Mouse (Mus musculus): ENCODE data around the gene Vill. TPM values are rescaled to one million over a fixed set of nuclear protein-coding genes. Genes with fewer than 3 reads are reported as not detected.

The Vill gene
- polyA plus RNA-seq, 1 experiment from 2014 or later: 4.4 TPM

DNA sequence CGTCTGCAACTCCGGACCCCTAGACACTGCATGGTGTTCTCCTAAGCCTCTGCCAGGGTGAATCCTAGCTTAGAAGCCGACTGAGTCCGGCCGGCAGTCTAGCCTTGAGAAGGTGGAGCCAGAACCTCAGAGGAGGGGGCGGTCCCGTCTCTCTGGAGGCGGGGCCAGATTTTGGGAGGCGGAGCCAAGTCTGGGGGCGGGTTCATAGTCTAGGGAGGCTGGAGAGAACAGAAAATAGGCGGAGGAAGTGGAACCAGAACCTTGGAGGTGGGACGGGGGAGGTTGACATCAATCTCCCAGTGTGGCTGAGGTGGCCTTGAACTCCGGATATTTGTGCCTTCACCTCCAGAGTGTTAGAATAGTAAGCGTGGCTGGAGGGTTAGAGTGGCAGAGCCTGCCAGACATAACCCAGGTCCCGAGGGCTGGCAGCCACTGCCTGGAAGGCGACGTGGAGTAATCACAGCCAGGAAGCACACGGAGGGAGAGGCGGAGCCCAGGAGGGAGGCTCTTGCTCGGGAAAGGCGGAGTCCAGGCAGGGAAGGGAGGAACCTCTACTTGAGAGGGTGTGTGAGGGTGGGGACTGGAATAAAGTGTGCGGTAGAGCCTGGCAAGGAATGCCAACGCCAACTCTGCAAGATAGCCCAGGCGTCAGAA is 35.7 kb downstream of the Vill start:
- H3K36me3 ChIP-seq: peaks cover 3% of the 10 kb centered on the region; the same call in 1 of the 2 replicates

DNA sequence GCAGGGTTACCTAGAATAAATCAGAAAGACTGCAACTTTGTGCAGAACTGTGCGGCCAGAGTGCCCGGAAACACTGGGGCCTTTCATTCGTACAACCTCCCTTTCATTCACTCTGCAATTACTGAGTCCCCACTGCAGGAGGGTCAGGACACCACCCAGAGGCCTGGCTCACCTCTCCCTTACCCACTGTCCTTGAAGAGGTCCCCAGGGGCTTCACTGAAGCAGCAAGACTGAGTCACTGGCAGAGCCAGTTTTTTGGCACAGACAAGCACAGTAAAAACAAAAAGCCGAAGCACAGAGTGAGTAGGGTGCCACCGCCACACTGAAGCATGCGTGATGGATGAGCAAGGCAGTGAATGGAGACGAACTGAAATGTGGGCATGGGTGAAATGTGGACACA is 36.9 kb downstream of the Vill start:
- Histone ChIP-seq H3K27me3 (peaks cover 63% of the 10 kb centered on the region), H3K9me3 (no peaks in the 10 kb centered on the region), H3K36me3 (peaks cover 1% of the 10 kb centered on the region; the same call in 1 of the 2 replicates), H3K9ac (replicated peaks) (0 out of 2 replicates have a peak overlapping the region, but pooled peaks have one; percentile 40), H3K4me1 (replicated peaks) (peaks cover 63% of the 10 kb centered on the region), H3K4me2 (replicated peaks) (no peak overlapping the region), H3K4me3 (replicated peaks) (no peak overlapping the region), H3K27ac (no peak overlapping the region)
- WGBS: 67% methylated on average over 7 of the region's 7 CpGs
- no peak for ATAC-seq

More for the DNA sequence above, 35.7 kb downstream of the Vill start:
- peak overlapping the region; percentile 50; the same call in 1 of the 2 replicates for H3K9ac ChIP-seq (replicated peaks)
- H3K9me3 ChIP-seq: no peaks in the 10 kb centered on the region
- H3K4me3 ChIP-seq (replicated peaks): peak overlapping the region; percentile 24
- H3K4me2 ChIP-seq (replicated peaks): peak overlapping the region; percentile 47
- H3K27me3 ChIP-seq: peaks cover 55% of the 10 kb centered on the region
- 1% methylated on average over 24 of the region's 24 CpGs for WGBS
- H3K27ac ChIP-seq: no peak overlapping the region
- peaks cover 56% of the 10 kb centered on the region for H3K4me1 ChIP-seq (replicated peaks)
- ATAC-seq: peak; percentile 60

DNA sequence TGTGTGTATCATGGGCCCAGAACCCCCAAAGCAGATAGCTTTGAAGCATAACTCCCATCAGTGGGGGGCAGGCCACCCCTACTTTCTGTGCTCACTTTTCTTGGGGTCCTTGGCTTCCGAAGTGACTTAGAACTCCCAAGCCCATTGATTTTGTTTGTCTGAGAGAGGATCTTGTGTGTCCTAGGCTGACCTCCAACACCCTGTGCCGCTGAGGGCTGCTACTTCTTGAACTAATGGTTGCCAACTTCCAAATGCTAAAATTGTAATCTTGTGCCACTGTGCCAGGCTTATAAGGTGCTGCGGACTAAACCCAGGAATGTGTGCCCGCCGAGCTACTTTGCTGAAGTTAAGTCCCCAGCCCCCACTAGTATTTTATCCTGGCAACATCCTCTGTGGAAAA is 37.9 kb downstream of the Vill start:
- no peak overlapping the region for H3K4me3 ChIP-seq (replicated peaks)
- no peaks in the 10 kb centered on the region for H3K9me3 ChIP-seq
- H3K27me3 ChIP-seq: peaks cover 73% of the 10 kb centered on the region
- H3K27ac ChIP-seq: no peak overlapping the region
- H3K4me1 ChIP-seq (replicated peaks): peaks cover 66% of the 10 kb centered on the region
- no peak overlapping the region for H3K4me2 ChIP-seq (replicated peaks)
- no peak overlapping the region for H3K9ac ChIP-seq (replicated peaks)
- WGBS: 95% methylated on average over 5 of the region's 5 CpGs
- H3K36me3 ChIP-seq: no peaks in the 10 kb centered on the region
- no peak for ATAC-seq

DNA sequence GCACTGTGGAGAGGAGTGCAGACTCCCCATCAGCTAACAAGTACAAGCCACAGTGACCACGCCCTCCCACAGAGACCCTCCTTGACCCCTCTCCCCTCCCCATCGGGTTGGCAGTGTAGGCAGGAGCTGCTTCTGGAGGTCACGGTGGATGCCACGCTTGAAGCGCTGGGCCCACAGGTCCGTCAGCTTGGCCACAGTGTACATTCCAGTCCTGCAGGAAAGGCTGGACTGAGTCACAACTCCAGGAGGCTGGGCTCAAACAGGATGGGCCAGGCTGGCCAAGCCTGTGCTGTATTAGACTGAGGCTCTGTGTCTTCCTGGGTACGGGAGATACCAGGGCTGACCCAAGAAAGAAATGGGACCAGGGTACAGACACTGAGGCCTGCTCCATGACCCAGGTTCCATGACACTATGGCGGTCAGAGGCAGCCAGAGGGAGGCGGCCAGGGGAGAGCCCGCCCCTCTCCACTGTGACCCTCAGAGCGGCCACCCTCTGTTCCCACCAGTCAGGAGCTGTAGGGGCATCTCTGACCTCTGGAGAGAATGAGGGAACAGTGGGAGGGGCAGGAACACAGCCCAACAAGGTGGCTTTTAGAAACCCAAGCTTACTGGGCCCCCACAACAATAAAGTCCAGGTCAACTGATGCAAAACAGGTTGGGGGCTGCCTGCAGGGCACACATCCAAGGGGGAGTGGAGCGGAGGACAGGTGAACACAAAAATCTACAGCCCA is 39.2 kb downstream of the Vill start:
- Histone ChIP-seq H3K9me3 (no peaks in the 10 kb centered on the region), H3K9ac (replicated peaks) (peak overlapping the region; percentile 69; the same call in 1 of the 2 replicates), H3K27me3 (peaks cover 71% of the 10 kb centered on the region), H3K4me3 (replicated peaks) (peak overlapping the region; percentile 51), H3K27ac (no peak overlapping the region), H3K4me2 (replicated peaks) (peak overlapping the region; percentile 74), H3K4me1 (replicated peaks) (peaks cover 62% of the 10 kb centered on the region), H3K36me3 (no peaks in the 10 kb centered on the region)
- 63% methylated on average over 12 of the region's 12 CpGs for WGBS
- ATAC-seq: no peak

DNA sequence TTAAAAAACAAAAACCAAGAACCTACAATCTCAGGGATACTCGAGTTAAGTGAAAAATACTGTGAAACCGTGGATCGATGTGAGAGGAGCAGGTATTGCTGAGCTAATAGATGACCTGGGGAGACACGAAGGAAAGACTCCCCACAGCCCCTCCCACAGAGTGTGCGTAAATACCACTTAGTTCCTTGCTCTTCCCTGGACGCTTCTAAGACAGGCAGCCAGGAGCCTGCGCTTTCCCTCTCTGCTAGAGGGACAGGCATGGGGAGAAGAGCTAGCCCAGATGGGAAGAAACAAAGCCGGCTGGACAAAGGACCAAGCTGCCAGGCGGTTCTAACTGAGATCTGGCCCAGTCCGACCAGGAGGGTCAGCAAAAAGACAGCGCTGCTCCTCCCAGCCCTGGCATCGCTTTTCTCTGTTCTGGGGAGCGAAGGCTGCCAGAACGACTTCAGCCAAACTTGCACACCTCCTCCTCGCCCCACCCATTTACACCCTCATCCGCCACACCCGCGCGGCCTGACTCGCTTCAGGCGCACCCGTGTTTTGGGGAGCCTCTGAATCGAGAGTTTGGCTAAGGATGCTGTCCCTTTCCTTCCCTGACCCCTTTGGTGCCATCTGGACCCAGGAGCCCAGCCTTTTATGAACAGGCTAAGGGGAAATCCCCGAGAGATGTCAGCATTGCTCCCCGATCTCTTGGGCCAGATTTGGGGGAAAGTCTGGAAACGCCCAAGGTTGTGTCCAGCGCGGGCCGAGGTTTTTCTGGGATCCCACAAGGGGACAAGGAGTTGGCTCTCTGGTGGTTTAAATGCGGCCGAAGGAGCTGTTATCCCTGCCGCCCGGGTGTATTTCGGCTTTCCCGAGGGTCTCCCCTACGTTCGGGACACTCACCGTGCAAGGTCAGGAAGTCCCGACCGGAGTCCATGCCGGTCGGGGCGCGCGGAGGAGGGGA is 40.2 kb downstream of the Vill start:
- peak overlapping the region; percentile 69 for H3K9ac ChIP-seq (replicated peaks)
- peak overlapping the region; percentile 74 for H3K4me2 ChIP-seq (replicated peaks)
- peak overlapping the region; percentile 51 for H3K4me3 ChIP-seq (replicated peaks)
- H3K9me3 ChIP-seq: no peaks in the 10 kb centered on the region
- no peak overlapping the region; the same call in 1 of the 2 replicates for H3K27ac ChIP-seq
- H3K36me3 ChIP-seq: no peaks in the 10 kb centered on the region
- peaks cover 52% of the 10 kb centered on the region for H3K4me1 ChIP-seq (replicated peaks)
- ATAC-seq: no peak
- 3% methylated on average over 45 of the region's 45 CpGs for WGBS
- peaks cover 62% of the 10 kb centered on the region for H3K27me3 ChIP-seq

DNA sequence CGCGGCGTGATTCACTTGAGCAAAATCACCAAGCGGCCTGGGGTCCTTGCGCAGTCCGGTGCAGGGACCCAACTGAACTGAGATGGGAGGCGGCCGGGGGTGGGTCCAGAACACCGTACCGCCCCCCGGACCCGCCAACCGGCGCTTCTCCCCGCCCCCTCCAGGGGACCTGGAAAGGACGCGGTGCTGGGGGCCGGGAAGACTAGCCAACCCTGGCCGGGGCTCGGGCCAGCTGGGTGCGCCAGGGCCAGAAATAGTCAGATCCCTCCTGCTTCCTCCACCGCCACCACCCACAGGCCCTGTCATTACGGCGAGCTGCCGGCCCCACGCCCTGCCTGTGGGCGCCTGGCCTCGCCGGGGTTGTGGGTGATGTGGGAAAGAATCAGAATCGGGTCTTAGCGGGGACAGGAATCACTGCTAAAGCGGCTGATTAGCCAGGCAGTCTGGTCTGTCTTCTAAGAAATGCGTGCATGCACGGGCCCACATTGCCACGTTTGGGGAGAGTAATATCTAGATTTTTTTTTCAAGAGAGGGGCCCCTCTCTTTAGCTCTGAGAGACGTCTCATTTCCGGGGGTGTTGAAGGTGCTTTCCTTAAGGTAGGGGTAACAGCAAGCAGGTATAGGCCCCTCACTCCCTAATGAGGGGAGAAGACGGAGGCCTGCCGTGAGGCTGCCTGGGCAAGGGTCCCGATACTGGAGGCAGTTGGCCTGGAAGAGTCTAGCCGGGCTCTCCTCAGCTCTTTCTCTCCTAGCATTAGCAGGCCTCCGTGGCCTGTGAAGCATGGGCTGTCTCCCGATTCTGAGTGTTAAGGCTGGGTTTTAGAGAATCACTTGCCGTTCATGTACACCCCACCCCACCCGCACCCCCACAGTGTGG is 41.1 kb downstream of the Vill start, which contains the start of gene Plcd1:
Gene Plcd1 (minus strand): TSS at position 84 of the 877 bp plus-strand sequence.
- peak within 1 kb of the TSS; percentile 69 for H3K9ac ChIP-seq (replicated peaks)
- ATAC-seq: peak; percentile 82
- H3K27ac ChIP-seq: no peak within 1 kb of the TSS; the same call in 1 of the 2 replicates
- WGBS: 9% methylated on average over 45 of the region's 45 CpGs
- no peaks in the 10 kb centered on the region for H3K36me3 ChIP-seq
- H3K27me3 ChIP-seq: peaks cover 57% of the 10 kb centered on the region
- peak within 1 kb of the TSS; percentile 74 for H3K4me2 ChIP-seq (replicated peaks)
- H3K9me3 ChIP-seq: no peaks in the 10 kb centered on the region
- H3K4me3 ChIP-seq (replicated peaks): peak within 1 kb of the TSS; percentile 51
- H3K4me1 ChIP-seq (replicated peaks): peaks cover 43% of the 10 kb centered on the region

DNA sequence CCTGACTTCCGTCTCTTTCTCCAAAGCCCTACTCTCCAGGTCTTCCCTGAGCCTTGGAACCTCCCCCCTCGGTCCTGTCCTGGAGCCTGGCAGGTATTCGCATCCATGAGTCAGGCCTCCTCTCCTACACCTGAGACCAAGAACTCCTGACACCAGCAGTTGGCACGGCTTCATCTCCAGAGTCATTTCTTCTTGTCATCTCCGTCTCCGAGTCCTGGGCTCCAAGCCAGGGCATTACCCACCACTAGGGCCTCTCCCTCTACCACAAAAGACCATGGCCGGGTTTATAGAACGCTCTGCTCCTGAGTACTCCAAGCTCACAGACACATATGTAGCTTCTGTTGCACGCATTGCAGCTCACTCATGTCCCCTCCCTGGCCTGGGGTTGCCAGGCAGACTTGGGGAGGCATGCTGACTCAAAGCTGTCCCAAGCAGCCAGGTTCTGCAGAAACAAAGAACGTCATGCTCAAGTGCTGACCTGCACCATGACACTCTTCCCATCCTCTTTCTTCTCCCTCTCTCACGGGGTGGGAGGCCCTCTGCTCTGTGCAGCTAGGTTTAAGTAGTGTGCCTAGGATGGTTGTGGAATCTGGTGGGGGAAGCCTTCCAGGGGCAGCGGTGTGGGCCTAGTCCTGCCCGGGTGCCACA is 42.0 kb downstream of the Vill start:
- Histone ChIP-seq H3K27ac (no peak overlapping the region), H3K36me3 (no peaks in the 10 kb centered on the region), H3K9ac (replicated peaks) (no peak overlapping the region), H3K27me3 (peaks cover 54% of the 10 kb centered on the region), H3K4me1 (replicated peaks) (peaks cover 39% of the 10 kb centered on the region), H3K4me2 (replicated peaks) (no peak overlapping the region), H3K4me3 (replicated peaks) (no peak overlapping the region), H3K9me3 (no peaks in the 10 kb centered on the region)
- no peak for ATAC-seq
- WGBS: 65% methylated on average over 13 of the region's 13 CpGs

DNA sequence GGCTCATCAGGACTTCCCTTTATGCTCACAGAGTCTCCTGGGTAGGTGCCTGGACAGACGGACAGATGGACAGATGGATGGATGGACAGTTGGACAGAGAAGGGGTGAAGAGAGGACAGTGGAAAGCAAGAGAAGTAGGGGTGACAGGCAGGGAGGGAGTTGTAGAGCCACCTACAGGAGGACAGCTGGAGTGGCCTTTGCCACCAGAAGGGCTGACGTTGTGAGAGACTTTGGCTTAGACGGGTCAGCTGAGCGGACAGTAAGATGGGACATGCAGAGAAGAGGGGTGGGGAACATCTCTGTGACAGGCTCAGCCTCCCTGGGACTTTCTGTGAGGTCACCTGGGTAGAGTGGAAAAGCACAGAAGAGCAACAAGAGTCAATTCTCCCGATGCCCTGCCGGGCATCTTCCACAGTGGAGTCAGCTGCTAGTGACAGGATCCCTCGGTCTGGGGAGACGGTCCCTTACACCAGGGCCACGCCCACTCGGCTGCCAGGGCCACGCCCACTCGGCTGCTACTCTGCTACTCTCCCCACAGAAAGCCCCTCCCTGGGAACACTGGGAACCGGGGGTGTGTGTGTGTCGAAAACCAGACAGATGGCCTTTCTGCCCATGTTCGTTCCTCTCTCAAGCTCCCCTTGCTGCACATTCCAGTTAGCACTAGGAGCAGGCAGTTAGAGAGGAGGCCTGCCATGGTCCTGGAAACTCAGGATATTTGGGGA is 47.8 kb downstream of the Vill start:
- Histone ChIP-seq H3K4me2 (replicated peaks) (no peak overlapping the region), H3K4me1 (replicated peaks) (peaks cover 15% of the 10 kb centered on the region), H3K36me3 (no peaks in the 10 kb centered on the region), H3K27ac (no peak overlapping the region), H3K9me3 (no peaks in the 10 kb centered on the region), H3K4me3 (replicated peaks) (no peak overlapping the region), H3K9ac (replicated peaks) (no peak overlapping the region), H3K27me3 (peaks cover 17% of the 10 kb centered on the region)
- no peak for ATAC-seq
- 18% methylated on average over 15 of the region's 15 CpGs for WGBS

DNA sequence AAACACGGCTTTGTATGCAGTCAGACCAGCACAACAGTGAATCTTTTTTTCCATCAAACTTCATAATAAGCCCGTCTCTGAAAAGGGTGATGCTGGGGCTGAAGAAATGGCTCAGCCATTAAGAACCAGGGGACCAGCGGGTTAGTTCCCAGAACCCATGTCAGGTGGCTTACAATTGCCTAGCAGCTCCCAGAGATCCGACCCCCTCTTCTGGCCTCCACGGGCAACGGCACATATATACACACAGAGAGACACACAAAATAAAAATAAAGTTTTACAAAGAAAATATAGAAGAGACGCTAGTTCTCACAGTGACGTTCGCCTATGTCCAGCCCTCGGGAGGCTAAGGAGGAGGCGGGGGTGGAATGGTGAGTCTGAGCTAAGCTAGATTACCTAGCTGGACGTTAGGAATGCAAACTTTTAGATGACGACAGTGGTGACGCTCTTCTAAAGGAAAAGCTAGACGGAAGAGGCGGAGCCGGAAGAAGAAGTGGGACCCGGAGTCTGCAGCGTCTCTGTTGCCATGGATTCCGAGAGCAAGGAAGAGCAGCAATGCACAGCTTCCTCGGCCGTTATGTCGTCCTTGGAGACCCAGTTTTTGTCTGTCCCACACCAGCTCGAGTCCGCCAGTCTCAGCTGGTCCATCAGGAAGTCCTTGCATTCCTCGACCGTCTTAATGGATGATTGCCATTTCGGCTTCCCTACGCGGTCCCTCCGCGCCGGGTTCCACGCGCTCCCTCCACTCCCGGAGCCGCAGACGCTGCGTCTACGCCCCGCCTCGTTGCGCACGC is 49.6 kb downstream of the Vill start, which contains the start of gene Dlec1:
Gene Dlec1 (plus strand): TSS at position 487 of the 791 bp plus-strand sequence.
- Histone ChIP-seq H3K4me3 (replicated peaks) (peak within 1 kb of the TSS; percentile 69), H3K4me2 (replicated peaks) (peak within 1 kb of the TSS; percentile 86), H3K27ac (no peak within 1 kb of the TSS), H3K9me3 (no peaks in the 10 kb centered on the region), H3K36me3 (no peaks in the 10 kb centered on the region), H3K4me1 (replicated peaks) (peaks cover 13% of the 10 kb centered on the region), H3K27me3 (peaks cover 15% of the 10 kb centered on the region), H3K9ac (replicated peaks) (peak within 1 kb of the TSS; percentile 61)
- 3% methylated on average over 44 of the region's 44 CpGs for WGBS
- ATAC-seq: peak; percentile 86

All from midbrain, embryonic 13.5 days (tissue).